Mouse (Mus musculus) hindbrain, embryonic 13.5 days (tissue): Measurements from ENCODE around the gene Btbd11. TPM values are rescaled to one million over a fixed set of nuclear protein-coding genes. Genes with fewer than 3 reads are reported as not detected.
A peak's percentile ranks its signal among the peaks of the same experiment; 100 is the strongest.

Experiments used
- ATAC-seq: fragments of 200-750 bp; cut with Nextera tagmentation; 2 replicates; pipeline ENCODE4 v1.8.0; 2017; ENCODE audit warnings: moderate TSS enrichment; ENCODE audit not compliant: low FRiP score
- H3K27ac ChIP-seq: fragments of 300-500 bp; sonication (generic); 2 replicates; pipeline ENCODE4 v1.5.1; 2015; ENCODE audit warnings: inconsistent platforms, mild to moderate bottlenecking, moderate library complexity
- H3K27me3 ChIP-seq: fragments of 300-500 bp; sonication (generic); 2 replicates; pipeline ENCODE4 v1.6.1; 2015; ENCODE audit warnings: mild to moderate bottlenecking, inconsistent platforms
- H3K36me3 ChIP-seq: fragments of 300-500 bp; sonication (generic); 2 replicates; pipeline ENCODE4 v1.6.1; 2015; ENCODE audit warnings: mild to moderate bottlenecking, inconsistent platforms
- H3K4me1 ChIP-seq: fragments of 300-500 bp; sonication (generic); replicated peaks from 2 replicates; pipeline ENCODE4 v1.6.1; 2015; ENCODE audit warnings: inconsistent platforms
- H3K4me2 ChIP-seq: fragments of 300-500 bp; sonication (generic); 2 replicates; pipeline ENCODE4 v1.6.1; 2015; ENCODE audit warnings: inconsistent platforms, mild to moderate bottlenecking, moderate library complexity
- H3K4me3 ChIP-seq: fragments of 300-500 bp; sonication (generic); 2 replicates; pipeline ENCODE4 v1.5.1; 2015; ENCODE audit warnings: mild to moderate bottlenecking, inconsistent platforms
- H3K9ac ChIP-seq: fragments of 300-500 bp; sonication (generic); 2 replicates; pipeline ENCODE4 v1.6.1; 2015; ENCODE audit warnings: mild to moderate bottlenecking, inconsistent platforms
- H3K9me3 ChIP-seq: fragments of 300-500 bp; sonication (generic); 2 replicates; pipeline ENCODE4 v1.6.1; 2016; ENCODE audit warnings: inconsistent platforms
- WGBS: fragments of 180-500 bp; shearing (Covaris S2); methylation state at CpG from one replicate; pipeline ENCODE4 v1.1.7; 2015; 5-methylcytosine and 5-hydroxymethylcytosine counted together
- polyA plus RNA-seq: library from polyadenylated mRNA; unstranded; fragments of >200 nt; fragmentation: Nextera tagmentation; extraction: Ambion mirVana; gene quantifications from 2 replicates; pipeline ENCODE4 v1.2.1, GENCODE M21; 2015

The Btbd11 gene
- polyA plus RNA-seq, 1 experiment from 2014 or later = 14.5 TPM

- peak; percentile 19; the same call in 1 of the 2 replicates for ATAC-seq
- 73% methylated on average over 13 of the region's 13 CpGs for WGBS
- no peak overlapping the region for H3K4me2 ChIP-seq
- H3K36me3 ChIP-seq = no peaks in the 10 kb centered on the region
- H3K4me3 ChIP-seq = no peak overlapping the region
- peak overlapping the region; percentile 77 for H3K27ac ChIP-seq
- no peaks in the 10 kb centered on the region for H3K27me3 ChIP-seq
- no peaks in the 10 kb centered on the region for H3K9me3 ChIP-seq
- H3K9ac ChIP-seq = 0 out of 2 replicates have a peak overlapping the region, but pooled peaks have one; percentile 35
- H3K4me1 ChIP-seq = peaks cover 57% of the 10 kb centered on the region
These were observed 79.1 kb downstream of the Btbd11 start for GRCm38 (mm10) chr10:85465516-85466408.

GRCm38 (mm10) chr10:85466409-85466761 is 79.8 kb downstream of the Btbd11 start:
- peak overlapping the region; percentile 77 for H3K27ac ChIP-seq
- ATAC-seq = peak; percentile 54
- no peaks in the 10 kb centered on the region for H3K27me3 ChIP-seq
- no peaks in the 10 kb centered on the region for H3K36me3 ChIP-seq
- H3K4me2 ChIP-seq = no peak overlapping the region
- 38% methylated on average over 8 of the region's 8 CpGs for WGBS
- 0 out of 2 replicates have a peak overlapping the region, but pooled peaks have one; percentile 35 for H3K9ac ChIP-seq
- H3K9me3 ChIP-seq = no peaks in the 10 kb centered on the region
- no peak overlapping the region for H3K4me3 ChIP-seq
- peaks cover 57% of the 10 kb centered on the region for H3K4me1 ChIP-seq

- Histone ChIP-seq H3K27ac (0 out of 2 replicates have a peak overlapping the region, but pooled peaks have one; percentile 77), H3K27me3 (no peaks in the 10 kb centered on the region), H3K4me1 (peaks cover 57% of the 10 kb centered on the region), H3K36me3 (no peaks in the 10 kb centered on the region), H3K4me3 (no peak overlapping the region), H3K9me3 (no peaks in the 10 kb centered on the region), H3K9ac (no peak overlapping the region), H3K4me2 (no peak overlapping the region)
- WGBS = 65% methylated on average over 7 of the region's 7 CpGs
- ATAC-seq = no peak
These were observed 80.8 kb downstream of the Btbd11 start for GRCm38 (mm10) chr10:85467393-85467792.

- Histone ChIP-seq H3K4me1 (peaks cover 61% of the 10 kb centered on the region), H3K9ac (no peak overlapping the region), H3K4me2 (no peak overlapping the region), H3K4me3 (no peak overlapping the region), H3K27me3 (no peaks in the 10 kb centered on the region), H3K9me3 (no peaks in the 10 kb centered on the region), H3K36me3 (no peaks in the 10 kb centered on the region), H3K27ac (no peak overlapping the region)
- 71% methylated on average over 4 of the region's 4 CpGs for WGBS
- ATAC-seq = no peak
These were observed 81.9 kb downstream of the Btbd11 start for GRCm38 (mm10) chr10:85468527-85468926.

GRCm38 (mm10) chr10:85469341-85469740 is 82.7 kb downstream of the Btbd11 start:
- H3K9me3 ChIP-seq = no peaks in the 10 kb centered on the region
- no peak overlapping the region for H3K4me2 ChIP-seq
- H3K27ac ChIP-seq = no peak overlapping the region
- H3K27me3 ChIP-seq = no peaks in the 10 kb centered on the region
- H3K9ac ChIP-seq = no peak overlapping the region
- H3K4me3 ChIP-seq = no peak overlapping the region
- ATAC-seq = no peak
- H3K36me3 ChIP-seq = no peaks in the 10 kb centered on the region
- WGBS = 51% methylated on average over 5 of the region's 5 CpGs
- H3K4me1 ChIP-seq = peaks cover 56% of the 10 kb centered on the region

GRCm38 (mm10) chr10:85473265-85473664 is 86.7 kb downstream of the Btbd11 start:
- Histone ChIP-seq H3K4me2 (no peak overlapping the region), H3K27ac (no peak overlapping the region), H3K9ac (no peak overlapping the region), H3K4me3 (no peak overlapping the region), H3K9me3 (no peaks in the 10 kb centered on the region), H3K4me1 (peaks cover 20% of the 10 kb centered on the region), H3K36me3 (no peaks in the 10 kb centered on the region), H3K27me3 (no peaks in the 10 kb centered on the region)
- no peak for ATAC-seq
- 79% methylated on average over 4 of the region's 4 CpGs for WGBS

GRCm38 (mm10) chr10:85473871-85474270 is 87.3 kb downstream of the Btbd11 start:
- H3K9me3 ChIP-seq = no peaks in the 10 kb centered on the region
- no peak for ATAC-seq
- 0 out of 2 replicates have a peak overlapping the region, but pooled peaks have one; percentile 41 for H3K27ac ChIP-seq
- H3K36me3 ChIP-seq = no peaks in the 10 kb centered on the region
- H3K4me3 ChIP-seq = no peak overlapping the region
- WGBS = 70% methylated on average over 3 of the region's 3 CpGs
- H3K4me1 ChIP-seq = peaks cover 13% of the 10 kb centered on the region
- H3K4me2 ChIP-seq = no peak overlapping the region
- H3K9ac ChIP-seq = no peak overlapping the region
- H3K27me3 ChIP-seq = no peaks in the 10 kb centered on the region

GRCm38 (mm10) chr10:85475642-85476345 is 89.2 kb downstream of the Btbd11 start:
- no peak for ATAC-seq
- Histone ChIP-seq H3K36me3 (no peaks in the 10 kb centered on the region), H3K4me3 (no peak overlapping the region), H3K4me1 (peaks cover 26% of the 10 kb centered on the region), H3K27me3 (no peaks in the 10 kb centered on the region), H3K27ac (peak overlapping the region; percentile 6; the same call in 1 of the 2 replicates), H3K9ac (no peak overlapping the region), H3K4me2 (no peak overlapping the region), H3K9me3 (no peaks in the 10 kb centered on the region)
- WGBS = 74% methylated on average over 9 of the region's 9 CpGs

- WGBS = 37% methylated on average over 6 of the region's 6 CpGs
- Histone ChIP-seq H3K4me1 (peaks cover 44% of the 10 kb centered on the region), H3K27ac (peak overlapping the region; percentile 45), H3K36me3 (no peaks in the 10 kb centered on the region), H3K4me2 (no peak overlapping the region), H3K9me3 (no peaks in the 10 kb centered on the region), H3K4me3 (no peak overlapping the region), H3K9ac (no peak overlapping the region), H3K27me3 (no peaks in the 10 kb centered on the region)
- ATAC-seq = no peak
These were observed 93.5 kb downstream of the Btbd11 start for GRCm38 (mm10) chr10:85479959-85480625.

GRCm38 (mm10) chr10:85481106-85481505 is 94.5 kb downstream of the Btbd11 start:
- ATAC-seq = no peak
- Histone ChIP-seq H3K27me3 (no peaks in the 10 kb centered on the region), H3K36me3 (no peaks in the 10 kb centered on the region), H3K27ac (peak overlapping the region; percentile 45; the same call in 1 of the 2 replicates), H3K4me3 (no peak overlapping the region), H3K4me1 (peaks cover 44% of the 10 kb centered on the region), H3K9me3 (no peaks in the 10 kb centered on the region), H3K9ac (no peak overlapping the region), H3K4me2 (no peak overlapping the region)
- WGBS = 48% methylated on average over 3 of the region's 3 CpGs

GRCm38 (mm10) chr10:85482064-85482473 is 95.5 kb downstream of the Btbd11 start:
- Histone ChIP-seq H3K4me3 (no peak overlapping the region), H3K9me3 (no peaks in the 10 kb centered on the region), H3K27ac (peak overlapping the region; percentile 55), H3K4me1 (peaks cover 44% of the 10 kb centered on the region), H3K4me2 (no peak overlapping the region), H3K9ac (no peak overlapping the region), H3K27me3 (no peaks in the 10 kb centered on the region), H3K36me3 (no peaks in the 10 kb centered on the region)
- WGBS = 11% methylated on average over 4 of the region's 4 CpGs
- ATAC-seq = peak; percentile 57

- H3K27me3 ChIP-seq = no peaks in the 10 kb centered on the region
- H3K9me3 ChIP-seq = no peaks in the 10 kb centered on the region
- 17% methylated on average over 6 of the region's 6 CpGs for WGBS
- H3K4me2 ChIP-seq = no peak overlapping the region
- no peak overlapping the region for H3K9ac ChIP-seq
- H3K4me3 ChIP-seq = no peak overlapping the region
- ATAC-seq = peak; percentile 53
- H3K4me1 ChIP-seq = peaks cover 44% of the 10 kb centered on the region
- H3K27ac ChIP-seq = peak overlapping the region; percentile 55
- H3K36me3 ChIP-seq = no peaks in the 10 kb centered on the region
These were observed 95.9 kb downstream of the Btbd11 start for GRCm38 (mm10) chr10:85482480-85482879.
